ENCODE assay signal across 12 mouse cellular contexts in the genomic region with DNA sequence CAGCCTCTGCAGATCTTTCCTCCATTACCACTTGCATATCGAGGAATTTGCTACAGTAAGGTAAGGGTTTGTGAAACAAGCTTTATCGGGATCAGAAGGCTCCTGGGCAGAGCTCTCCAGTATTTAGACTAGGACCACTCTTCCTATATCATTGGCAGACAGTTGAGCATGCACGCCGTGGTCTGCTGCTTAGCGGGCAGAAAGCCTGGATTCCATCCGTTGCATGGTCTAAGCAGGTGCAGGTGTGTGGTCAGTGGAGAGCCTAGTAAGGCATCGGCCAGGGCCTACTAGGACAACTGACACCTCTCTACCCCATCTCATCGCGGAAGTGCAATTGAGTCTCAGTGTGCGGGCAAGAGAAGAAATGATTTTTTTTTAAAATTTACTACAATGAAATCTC. TPM values are rescaled to one million over a fixed set of nuclear protein-coding genes. Genes with fewer than 3 reads are reported as not detected.
DNase-seq lines count a peak whose midpoint lies in the region; ATAC-seq lines count a peak whose summit lies in the region.
"Had no signal": no experiment of that assay in that cellular context is flagged by ENCODE, and none has a peak within 500 bp of the region (broad histone marks: within the 10 kb centered on the region; RNA-seq: fewer than 3 reads in every experiment).

No protein-coding gene starts in this region.

- WGBS in neural tube, embryonic 11.5 days, result 10% methylated on average over 10 of the region's 10 CpGs
- 19% methylated on average over 10 of the region's 10 CpGs for whole genome bisulfite sequencing in limb, embryonic 13.5 days

- no peak for ATAC-seq in neural tube, embryonic 11.5 days (ENCODE audit: insufficient read depth, low FRiP score, low TSS enrichment)
- no peak; the same call in 1 of the 2 replicates for ATAC-seq in limb, embryonic 13.5 days (ENCODE audit: low FRiP score, low read depth)

- peak overlapping the region; percentile 44; the same call in 1 of the 2 replicates for H3K9ac ChIP-seq in neural tube, embryonic 11.5 days (ENCODE audit: low read length)
- H3K9ac ChIP-seq in limb, embryonic 13.5 days, result no peak overlapping the region
- H3K9ac ChIP-seq: stomach, embryonic 15.5 days had no signal

- no peaks in the 10 kb centered on the region for H3K36me3 ChIP-seq in neural tube, embryonic 11.5 days (ENCODE audit: control insufficient read depth, insufficient read depth, low read length)
- no peaks in the 10 kb centered on the region for H3K36me3 ChIP-seq in limb, embryonic 13.5 days
- H3K36me3 ChIP-seq: stomach, embryonic 15.5 days had no signal

- intact Hi-C loops in left cerebral cortex, postnatal 36 days (cut with DNase I), result no loop called here

- H3K4me3 ChIP-seq in neural tube, embryonic 11.5 days (ENCODE audit: low read depth, low read length), result 0 out of 2 replicates have a peak overlapping the region, but pooled peaks have one; percentile 12
- H3K4me3 ChIP-seq in limb, embryonic 13.5 days, result no peak overlapping the region; the same call in 1 of the 2 replicates
- H3K4me3 ChIP-seq: stomach, embryonic 15.5 days had no signal

- peak; percentile 24 for DNase-seq in embryo, embryonic 11 days
- no peak for DNase-seq in embryo, embryonic 10.5 days (ENCODE audit: low spot score)
- no peak for DNase-seq in neural tube, embryonic 11.5 days (ENCODE audit: low spot score)
- no peak for DNase-seq in neural tube, embryonic 10.5 days (ENCODE audit: extremely low spot score, low spot score)
- DNase-seq in layer of hippocampus, adult 8-10 months (ENCODE audit: low spot score in 2 of 2), result no peak
- DNase-seq in spleen, adult 18-20 months, result no peak
- no peak for DNase-seq in left cerebral cortex, postnatal 36 days (ENCODE audit: low spot score in 2 of 2)
- DNase-seq: kidney, adult 2 months had no signal

- peaks cover 10% of the 10 kb centered on the region; the same call in 1 of the 2 replicates for H3K4me1 ChIP-seq in neural tube, embryonic 11.5 days (ENCODE audit: control insufficient read depth, insufficient read depth, low read length)
- peaks cover 17% of the 10 kb centered on the region for H3K4me1 ChIP-seq in limb, embryonic 13.5 days

- H3K4me2 ChIP-seq in neural tube, embryonic 11.5 days (ENCODE audit: low read depth), result peak overlapping the region; percentile 35
- H3K4me2 ChIP-seq in limb, embryonic 13.5 days (replicated peaks), result peak overlapping the region; percentile 47
- H3K4me2 ChIP-seq: stomach, embryonic 15.5 days had no signal

- no peaks in the 10 kb centered on the region for H3K27me3 ChIP-seq in neural tube, embryonic 11.5 days (ENCODE audit: control insufficient read depth, insufficient read depth, low read length)
- peaks cover 42% of the 10 kb centered on the region for H3K27me3 ChIP-seq in limb, embryonic 13.5 days
- H3K27me3 ChIP-seq: stomach, embryonic 15.5 days had no signal

- H3K9me3 ChIP-seq in neural tube, embryonic 11.5 days (ENCODE audit: control insufficient read depth, low read length), result no peaks in the 10 kb centered on the region
- no peaks in the 10 kb centered on the region for H3K9me3 ChIP-seq in limb, embryonic 13.5 days
- H3K9me3 ChIP-seq: stomach, embryonic 15.5 days had no signal

- H3K27ac ChIP-seq in neural tube, embryonic 11.5 days (ENCODE audit: low read depth, low read length), result no peak overlapping the region
- H3K27ac ChIP-seq in limb, embryonic 13.5 days, result no peak overlapping the region
- H3K27ac ChIP-seq: macrophage; stomach, embryonic 15.5 days had no signal

RNA-seq across cellular contexts. Expression of gene En1, which starts 41.2 kb away (rescaled TPM):
- polyA plus RNA-seq in neural tube, embryonic 11.5 days (2014; fragmentation: Nextera tagmentation; extraction: Ambion mirVana), result 5.2 and 6.1 TPM in 2 replicates
- polyA plus RNA-seq in limb, embryonic 13.5 days (2015; fragmentation: Nextera tagmentation; extraction: Ambion mirVana), result 2.1 and 2.6 TPM in 2 replicates
- not detected for total RNA-seq in layer of hippocampus, adult 8-10 months (2022)
- not detected for total RNA-seq in left cerebral cortex, postnatal 36 days (2021)
- total RNA-seq: left cerebral cortex, adult 8-10 months had no signal
- polyA plus RNA-seq: macrophage had no signal
